Mouse (Mus musculus) intestine, embryonic 15.5 days (tissue): Measurements from ENCODE around the gene Cxcl12. TPM values are rescaled to one million over a fixed set of nuclear protein-coding genes. Genes with fewer than 3 reads are reported as not detected.

ENCODE experiments used
- ATAC-seq: fragments of 200-750 bp; cut with Nextera tagmentation; 2 replicates; pipeline ENCODE4 v1.8.0; 2017; ENCODE audit warnings: moderate TSS enrichment, moderate library complexity
- H3K27ac ChIP-seq: fragments of 300-500 bp; sonication (generic); 2 replicates; pipeline ENCODE4 v1.5.1; 2015; ENCODE audit warnings: mild to moderate bottlenecking, inconsistent platforms
- H3K27me3 ChIP-seq: fragments of 300-500 bp; sonication (generic); replicated peaks from 2 replicates; pipeline ENCODE4 v1.6.1; 2015; ENCODE audit warnings: inconsistent platforms
- H3K36me3 ChIP-seq: fragments of 300-500 bp; sonication (generic); 2 replicates; pipeline ENCODE4 v1.6.1; 2015; ENCODE audit warnings: inconsistent platforms
- H3K4me1 ChIP-seq: fragments of 300-500 bp; sonication (generic); replicated peaks from 2 replicates; pipeline ENCODE4 v1.6.1; 2015; ENCODE audit warnings: inconsistent platforms
- H3K4me2 ChIP-seq: fragments of 300-500 bp; sonication (generic); replicated peaks from 2 replicates; pipeline ENCODE4 v1.6.1; 2015; ENCODE audit warnings: mild to moderate bottlenecking, inconsistent platforms
- H3K4me3 ChIP-seq: fragments of 300-500 bp; sonication (generic); replicated peaks from 2 replicates; pipeline ENCODE4 v1.5.1; 2015; ENCODE audit warnings: inconsistent platforms
- H3K9ac ChIP-seq: fragments of 300-500 bp; sonication (generic); 2 replicates; pipeline ENCODE4 v1.6.1; 2015; ENCODE audit warnings: inconsistent platforms
- H3K9me3 ChIP-seq: fragments of 300-500 bp; sonication (generic); 2 replicates; pipeline ENCODE4 v1.6.1; 2016; ENCODE audit warnings: inconsistent platforms
- WGBS: fragments of 180-500 bp; shearing (Covaris S2); methylation state at CpG from one replicate; pipeline ENCODE4 v1.1.7; 2015; 5-methylcytosine and 5-hydroxymethylcytosine counted together
- polyA plus RNA-seq: library from polyadenylated mRNA; unstranded; fragments of >200 nt; fragmentation: Nextera tagmentation; extraction: Ambion mirVana; gene quantifications from 2 replicates; pipeline ENCODE4 v1.2.1, GENCODE M21; 2015

The Cxcl12 gene
- polyA plus RNA-seq, 1 experiment from 2014 or later = 163 TPM

GRCm38 (mm10) chr6:117180303-117180702 is 12.0 kb downstream of the Cxcl12 start:
- 54% methylated on average over 6 of the region's 6 CpGs for WGBS
- no peaks in the 10 kb centered on the region for H3K27me3 ChIP-seq

DNA sequence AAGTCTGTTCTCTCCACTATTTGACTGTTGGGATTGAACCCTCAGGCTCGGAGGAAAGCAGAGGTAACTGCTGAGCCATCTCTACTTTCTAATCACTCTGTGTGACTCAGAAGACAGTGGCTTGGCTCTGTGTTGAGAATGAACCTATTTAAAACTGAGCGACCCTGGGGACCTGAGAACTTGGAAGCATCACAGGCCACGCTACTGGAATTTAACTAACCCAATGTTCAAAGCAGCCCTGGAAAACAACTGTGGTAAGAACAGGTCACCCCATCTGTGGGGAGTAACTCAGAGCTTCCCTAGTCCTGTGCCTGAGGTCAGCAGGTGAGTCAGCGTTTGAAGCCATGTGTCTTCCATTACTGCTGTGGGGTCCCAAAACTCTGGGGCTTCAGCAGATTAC is 17.0 kb downstream of the Cxcl12 start:
- whole genome bisulfite sequencing = 85% methylated on average over 4 of the region's 4 CpGs

More at GRCm38 (mm10) chr6:117180303-117180702, 12.0 kb downstream of the Cxcl12 start:
- Histone ChIP-seq H3K9me3 (no peaks in the 10 kb centered on the region), H3K27ac (no peak overlapping the region), H3K36me3 (no peaks in the 10 kb centered on the region), H3K4me2 (no peak overlapping the region), H3K9ac (no peak overlapping the region), H3K4me3 (no peak overlapping the region), H3K4me1 (no peaks in the 10 kb centered on the region)
- ATAC-seq = no peak

GRCm38 (mm10) chr6:117190453-117190852 is 22.1 kb downstream of the Cxcl12 start:
- H3K4me1 ChIP-seq = no peaks in the 10 kb centered on the region
- WGBS = 85% methylated on average over 3 of the region's 3 CpGs
- no peak for ATAC-seq

More for the DNA sequence above, 17.0 kb downstream of the Cxcl12 start:
- Histone ChIP-seq H3K9me3 (no peaks in the 10 kb centered on the region), H3K4me1 (no peaks in the 10 kb centered on the region), H3K27me3 (no peaks in the 10 kb centered on the region), H3K4me2 (no peak overlapping the region), H3K4me3 (no peak overlapping the region), H3K27ac (no peak overlapping the region), H3K9ac (no peak overlapping the region), H3K36me3 (no peaks in the 10 kb centered on the region)
- ATAC-seq = no peak

GRCm38 (mm10) chr6:117191741-117192140 is 23.4 kb downstream of the Cxcl12 start:
- no peak overlapping the region for H3K4me2 ChIP-seq
- no peak overlapping the region for H3K27ac ChIP-seq
- no peaks in the 10 kb centered on the region for H3K9me3 ChIP-seq
- no peaks in the 10 kb centered on the region for H3K27me3 ChIP-seq
- H3K36me3 ChIP-seq = no peaks in the 10 kb centered on the region
- no peak for ATAC-seq
- 89% methylated on average over 6 of the region's 6 CpGs for WGBS
- H3K4me3 ChIP-seq = no peak overlapping the region
- H3K9ac ChIP-seq = no peak overlapping the region
- H3K4me1 ChIP-seq = no peaks in the 10 kb centered on the region

More at GRCm38 (mm10) chr6:117190453-117190852, 22.1 kb downstream of the Cxcl12 start:
- no peaks in the 10 kb centered on the region for H3K36me3 ChIP-seq
- no peak overlapping the region for H3K4me2 ChIP-seq
- no peak overlapping the region for H3K27ac ChIP-seq
- no peaks in the 10 kb centered on the region for H3K9me3 ChIP-seq
- H3K27me3 ChIP-seq = no peaks in the 10 kb centered on the region
- H3K4me3 ChIP-seq = no peak overlapping the region
- no peak overlapping the region for H3K9ac ChIP-seq

DNA sequence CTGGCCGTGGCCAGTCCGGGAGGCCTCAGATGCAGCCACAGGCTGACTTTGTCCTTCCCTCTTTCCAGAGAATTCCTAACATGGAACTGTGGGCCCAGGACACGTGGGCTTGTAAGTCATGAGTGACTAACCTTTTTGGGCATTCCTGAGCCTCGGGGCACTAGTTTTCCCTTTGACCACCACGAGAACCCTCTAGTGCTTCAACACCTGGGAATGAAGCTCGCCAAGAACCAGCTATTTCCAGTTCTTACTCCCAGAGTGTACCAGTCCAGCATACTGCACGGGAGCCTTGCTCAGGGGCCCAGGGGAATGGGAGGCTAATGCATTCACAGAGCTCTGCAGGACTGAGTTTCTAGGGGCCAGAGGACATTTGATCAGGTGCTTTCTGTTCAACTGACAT is 24.3 kb downstream of the Cxcl12 start:
- ATAC-seq = no peak
- H3K4me1 ChIP-seq = no peaks in the 10 kb centered on the region
- H3K4me2 ChIP-seq = no peak overlapping the region
- H3K9ac ChIP-seq = no peak overlapping the region
- H3K27ac ChIP-seq = no peak overlapping the region
- WGBS = 82% methylated on average over 7 of the region's 7 CpGs
- no peaks in the 10 kb centered on the region for H3K36me3 ChIP-seq
- H3K27me3 ChIP-seq = no peaks in the 10 kb centered on the region
- no peaks in the 10 kb centered on the region for H3K9me3 ChIP-seq
- H3K4me3 ChIP-seq = no peak overlapping the region

DNA sequence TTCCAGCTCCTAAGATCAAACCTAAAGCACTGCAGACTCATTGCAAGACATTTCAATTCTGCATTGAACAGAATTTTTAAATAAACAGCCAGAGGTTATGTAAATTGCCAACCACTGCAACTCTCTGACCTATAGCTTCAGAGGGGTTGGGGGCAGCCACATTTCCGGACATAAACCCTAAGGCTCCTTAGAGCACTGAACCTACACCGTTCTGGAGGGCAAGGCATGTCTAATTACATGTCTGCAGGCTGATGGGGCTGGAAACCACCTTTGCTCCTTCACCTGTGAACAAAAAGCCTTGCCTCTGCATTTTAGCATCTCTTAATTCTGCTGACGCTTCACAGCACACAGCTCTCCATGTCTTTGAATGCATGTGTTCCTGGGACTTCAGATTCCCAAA is 26.9 kb downstream of the Cxcl12 start:
- Histone ChIP-seq H3K27me3 (no peaks in the 10 kb centered on the region), H3K4me3 (no peak overlapping the region), H3K4me1 (no peaks in the 10 kb centered on the region), H3K9ac (no peak overlapping the region), H3K4me2 (no peak overlapping the region), H3K9me3 (no peaks in the 10 kb centered on the region), H3K27ac (no peak overlapping the region), H3K36me3 (no peaks in the 10 kb centered on the region)
- no peak for ATAC-seq
- 66% methylated on average over 3 of the region's 3 CpGs for WGBS

DNA sequence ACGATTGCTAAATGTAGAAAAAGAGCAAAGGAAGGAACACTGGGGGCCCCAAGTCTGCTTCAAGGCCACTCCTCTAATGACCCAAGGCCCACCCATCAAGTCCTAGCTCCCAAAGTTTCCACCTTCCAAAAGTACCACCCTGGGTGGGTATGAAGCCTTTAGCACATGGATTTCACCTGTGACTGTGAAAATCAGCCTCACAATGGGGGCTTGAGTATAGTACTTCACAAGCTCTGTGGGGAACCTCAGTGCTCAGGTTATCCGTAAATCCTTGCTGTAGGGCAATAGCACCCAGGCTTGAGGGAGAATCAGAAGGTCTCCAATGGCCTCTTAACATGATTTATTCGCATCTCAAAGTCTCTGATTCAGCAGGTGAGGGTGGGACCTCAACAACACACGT is 30.5 kb downstream of the Cxcl12 start:
- no peak overlapping the region for H3K9ac ChIP-seq
- no peak overlapping the region for H3K27ac ChIP-seq
- no peaks in the 10 kb centered on the region for H3K27me3 ChIP-seq
- no peak overlapping the region for H3K4me3 ChIP-seq
- H3K9me3 ChIP-seq = no peaks in the 10 kb centered on the region
- H3K4me2 ChIP-seq = no peak overlapping the region
- H3K4me1 ChIP-seq = 0 out of 2 replicates have a peak, but pooled peaks cover 4% of the 10 kb centered on the region
- H3K36me3 ChIP-seq = no peaks in the 10 kb centered on the region
- 74% methylated on average over 4 of the region's 4 CpGs for WGBS
- no peak for ATAC-seq

GRCm38 (mm10) chr6:117199718-117200117 is 31.4 kb downstream of the Cxcl12 start:
- Histone ChIP-seq H3K9ac (no peak overlapping the region), H3K9me3 (no peaks in the 10 kb centered on the region), H3K4me2 (no peak overlapping the region), H3K4me1 (0 out of 2 replicates have a peak, but pooled peaks cover 4% of the 10 kb centered on the region), H3K27me3 (no peaks in the 10 kb centered on the region), H3K27ac (no peak overlapping the region), H3K4me3 (no peak overlapping the region), H3K36me3 (no peaks in the 10 kb centered on the region)
- no peak for ATAC-seq
- WGBS = 36% methylated on average over 2 of the region's 2 CpGs

DNA sequence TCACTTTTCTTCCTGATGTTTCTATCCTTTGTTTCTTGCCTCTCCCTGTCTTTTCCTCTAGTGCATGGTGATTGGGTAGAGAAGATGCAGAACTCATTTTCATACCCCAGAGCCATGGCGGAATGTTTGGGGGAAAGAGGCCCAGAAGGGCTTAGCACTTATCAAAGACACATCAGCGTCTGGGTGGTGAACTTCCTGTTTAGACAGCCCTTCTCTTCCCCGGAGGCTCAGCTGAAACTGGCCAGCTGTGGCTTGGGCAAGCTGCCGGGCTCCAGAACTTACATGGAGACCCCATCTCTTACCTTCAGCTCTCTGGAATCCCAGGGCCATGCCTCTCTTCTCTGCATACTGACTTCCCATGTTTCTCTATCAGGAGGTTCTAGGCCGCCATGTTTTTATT is 32.6 kb downstream of the Cxcl12 start:
- no peaks in the 10 kb centered on the region for H3K27me3 ChIP-seq
- 0 out of 2 replicates have a peak, but pooled peaks cover 4% of the 10 kb centered on the region for H3K4me1 ChIP-seq
- H3K9ac ChIP-seq = no peak overlapping the region
- H3K4me2 ChIP-seq = no peak overlapping the region
- H3K27ac ChIP-seq = no peak overlapping the region
- 30% methylated on average over 5 of the region's 5 CpGs for WGBS
- H3K9me3 ChIP-seq = no peaks in the 10 kb centered on the region
- no peak for ATAC-seq
- H3K36me3 ChIP-seq = no peaks in the 10 kb centered on the region
- H3K4me3 ChIP-seq = no peak overlapping the region

DNA sequence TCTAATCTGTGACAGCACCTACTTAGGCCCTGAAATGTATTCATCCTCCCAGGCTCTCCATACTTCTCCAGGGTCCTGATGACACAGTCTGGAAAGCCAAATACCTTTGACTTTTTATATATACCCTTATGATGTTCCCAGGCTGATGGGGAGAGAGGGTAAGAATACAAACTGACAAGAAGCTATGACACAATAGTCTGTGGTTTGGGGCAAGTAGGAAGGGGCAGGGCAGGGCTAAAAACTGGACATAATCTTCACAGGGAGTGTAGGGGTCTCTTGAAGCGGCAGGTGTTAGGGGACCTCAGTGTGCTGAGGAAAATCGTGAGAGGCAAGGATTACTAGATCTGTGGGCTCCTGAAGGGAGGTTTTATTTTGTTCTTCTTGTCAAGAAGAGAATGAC is 33.1 kb downstream of the Cxcl12 start:
- ATAC-seq = no peak
- no peaks in the 10 kb centered on the region for H3K9me3 ChIP-seq
- H3K4me1 ChIP-seq = 0 out of 2 replicates have a peak, but pooled peaks cover 4% of the 10 kb centered on the region
- H3K36me3 ChIP-seq = no peaks in the 10 kb centered on the region
- H3K27me3 ChIP-seq = no peaks in the 10 kb centered on the region
- H3K4me2 ChIP-seq = no peak overlapping the region
- no peak overlapping the region for H3K27ac ChIP-seq
- WGBS = 86% methylated on average over 2 of the region's 2 CpGs
- no peak overlapping the region for H3K9ac ChIP-seq
- no peak overlapping the region for H3K4me3 ChIP-seq

DNA sequence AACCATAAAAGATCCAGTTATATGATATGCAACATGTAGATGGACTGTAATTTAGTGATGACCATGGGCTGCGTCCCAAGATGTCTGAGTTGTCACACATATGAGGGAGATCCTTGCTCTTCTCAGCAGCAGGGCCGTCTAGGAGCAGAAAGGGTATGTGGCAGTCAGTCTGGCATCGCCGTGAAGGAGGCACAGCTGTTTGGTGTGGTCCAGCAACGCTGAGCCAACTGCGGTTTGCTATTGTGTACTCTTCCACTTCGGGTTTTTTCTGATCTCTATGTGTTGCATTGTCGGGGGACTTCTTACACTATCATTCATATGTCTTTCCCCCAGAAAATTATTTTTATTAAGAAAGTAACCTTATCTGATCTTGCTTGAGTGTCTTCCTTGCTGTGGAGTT is 33.5 kb downstream of the Cxcl12 start:
- Histone ChIP-seq H3K4me1 (0 out of 2 replicates have a peak, but pooled peaks cover 4% of the 10 kb centered on the region), H3K36me3 (no peaks in the 10 kb centered on the region), H3K27ac (no peak overlapping the region), H3K9ac (no peak overlapping the region), H3K9me3 (no peaks in the 10 kb centered on the region), H3K27me3 (no peaks in the 10 kb centered on the region), H3K4me2 (no peak overlapping the region), H3K4me3 (no peak overlapping the region)
- no peak for ATAC-seq
- WGBS = 84% methylated on average over 8 of the region's 8 CpGs

DNA sequence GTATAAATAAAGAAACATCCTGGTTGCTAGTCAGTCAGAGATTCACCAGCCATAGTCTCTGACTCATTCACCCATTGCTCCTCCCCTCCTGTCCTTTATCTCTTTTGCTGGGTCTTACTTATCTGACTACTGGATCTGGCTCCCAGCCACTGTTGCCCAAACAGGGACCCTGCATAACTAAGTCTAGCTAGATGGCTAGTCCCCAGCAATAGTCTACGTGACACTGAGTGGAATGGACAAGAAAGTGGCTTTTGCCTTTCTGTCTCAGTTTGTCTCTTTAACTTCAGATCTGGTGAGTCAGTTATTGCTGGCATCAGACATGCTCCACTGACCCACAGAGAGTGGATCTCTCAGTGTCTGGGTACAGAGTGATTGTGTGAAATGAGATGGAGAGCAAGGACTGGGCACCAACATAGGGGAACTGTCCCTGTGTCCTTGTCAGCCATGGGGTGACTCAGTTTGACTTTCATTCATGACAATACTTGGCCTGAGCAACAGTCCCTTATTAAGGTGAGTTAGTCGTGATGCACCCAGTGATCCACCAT is 34.6 kb downstream of the Cxcl12 start:
- H3K36me3 ChIP-seq = no peaks in the 10 kb centered on the region
- no peak overlapping the region for H3K27ac ChIP-seq
- no peak for ATAC-seq
- 0 out of 2 replicates have a peak, but pooled peaks cover 4% of the 10 kb centered on the region for H3K4me1 ChIP-seq
- H3K27me3 ChIP-seq = no peaks in the 10 kb centered on the region
- WGBS = 74% methylated on average over 2 of the region's 2 CpGs
- no peak overlapping the region for H3K4me3 ChIP-seq
- no peaks in the 10 kb centered on the region for H3K9me3 ChIP-seq
- no peak overlapping the region for H3K9ac ChIP-seq
- no peak overlapping the region for H3K4me2 ChIP-seq

DNA sequence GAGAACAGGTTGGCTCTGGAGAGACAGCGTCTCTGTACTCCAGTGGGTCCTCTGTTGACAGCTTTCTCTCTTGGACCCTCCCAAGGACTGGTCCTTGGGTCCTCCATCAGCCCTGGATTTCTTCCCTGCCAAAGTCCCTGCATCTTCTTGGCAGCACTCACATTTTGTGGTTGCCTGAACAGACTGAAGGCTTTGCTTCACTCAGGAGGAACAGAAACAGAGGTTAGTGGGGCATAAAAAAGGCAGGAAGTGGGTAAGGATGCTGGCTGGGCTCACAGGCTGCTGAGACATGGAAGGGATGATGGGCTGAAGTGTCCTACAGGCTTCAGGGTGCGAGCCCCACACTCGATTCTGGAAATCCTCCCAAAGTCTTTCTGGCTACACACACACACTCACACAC is 35.8 kb downstream of the Cxcl12 start:
- no peak overlapping the region for H3K9ac ChIP-seq
- no peak for ATAC-seq
- 0 out of 2 replicates have a peak, but pooled peaks cover 4% of the 10 kb centered on the region for H3K4me1 ChIP-seq
- H3K4me2 ChIP-seq = no peak overlapping the region
- no peaks in the 10 kb centered on the region for H3K9me3 ChIP-seq
- 74% methylated on average over 3 of the region's 3 CpGs for WGBS
- no peaks in the 10 kb centered on the region for H3K27me3 ChIP-seq
- no peak overlapping the region for H3K27ac ChIP-seq
- H3K36me3 ChIP-seq = no peaks in the 10 kb centered on the region
- H3K4me3 ChIP-seq = no peak overlapping the region
